25 mouse cellular contexts compared by ENCODE assay signal in the genomic region with DNA sequence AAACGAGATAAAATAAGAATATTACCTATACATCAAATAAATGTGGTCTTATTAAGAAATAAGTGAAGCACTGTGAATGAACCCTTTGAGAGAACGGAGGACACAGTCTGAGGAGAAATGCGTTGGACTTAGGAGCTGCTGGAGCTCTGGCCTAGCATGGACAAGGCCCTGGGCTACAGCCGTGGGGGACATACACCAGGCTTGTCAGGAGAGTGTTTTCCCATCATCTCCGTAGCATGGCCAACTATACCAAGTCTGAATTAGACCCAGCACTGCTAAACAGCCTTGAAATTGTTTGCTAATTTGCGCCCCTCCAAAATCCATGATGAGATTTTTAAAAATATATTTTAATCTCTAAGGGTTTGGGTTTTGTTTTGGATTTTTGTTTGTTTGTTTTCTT.
"Had no signal": no experiment of that assay in that cellular context is flagged by ENCODE, and none has a peak within 500 bp of the region (broad histone marks: within the 10 kb centered on the region; RNA-seq: fewer than 3 reads in every experiment).

No protein-coding gene starts in this region.

- H3K9ac ChIP-seq: heart, embryonic 13.5 days; heart, embryonic 15.5 days; hindbrain, embryonic 12.5 days; hindbrain, embryonic 14.5 days; intestine, embryonic 15.5 days; limb, embryonic 12.5 days had no signal

- H3K4me3 ChIP-seq: gastrocnemius, adult 2 months; heart, adult 2 months; heart, embryonic 13.5 days; heart, embryonic 15.5 days; hindbrain, embryonic 10.5 days; hindbrain, embryonic 12.5 days; intestine, embryonic 15.5 days; layer of hippocampus, adult 2 months; left cerebral cortex, adult 2 months; limb, embryonic 10.5 days; limb, embryonic 12.5 days had no signal

- H3K27me3 ChIP-seq: heart, embryonic 13.5 days; heart, embryonic 15.5 days; intestine, embryonic 15.5 days had no signal

- H3K27ac ChIP-seq: gastrocnemius, adult 2 months; heart, adult 2 months; heart, embryonic 13.5 days; heart, embryonic 15.5 days; hindbrain, embryonic 12.5 days; hindbrain, embryonic 14.5 days; intestine, embryonic 15.5 days; layer of hippocampus, adult 2 months; left cerebral cortex, adult 2 months; limb, embryonic 10.5 days; limb, embryonic 12.5 days had no signal

- H3K4me1 ChIP-seq: limb, embryonic 12.5 days had no signal

- H3K36me3 ChIP-seq: heart, embryonic 13.5 days; heart, embryonic 15.5 days; hindbrain, embryonic 10.5 days; hindbrain, embryonic 12.5 days; intestine, embryonic 15.5 days; limb, embryonic 10.5 days; limb, embryonic 12.5 days had no signal

- ATAC-seq: inflammation-experienced regulatory T-cells, adult 6 months; intestine, embryonic 15.5 days; intestine, postnatal 0 days had no signal

- H3K4me2 ChIP-seq: heart, embryonic 11.5 days; heart, embryonic 13.5 days; heart, embryonic 15.5 days; hindbrain, embryonic 12.5 days; hindbrain, embryonic 14.5 days; intestine, embryonic 15.5 days; limb, embryonic 12.5 days; liver, embryonic 11.5 days had no signal

- H3K9me3 ChIP-seq: heart, embryonic 13.5 days; heart, embryonic 15.5 days; hindbrain, embryonic 10.5 days; hindbrain, embryonic 12.5 days; intestine, embryonic 15.5 days; limb, embryonic 10.5 days; limb, embryonic 12.5 days had no signal

- DNase-seq: gastrocnemius, adult 2 months; gastrocnemius, postnatal 10 days; gastrocnemius, postnatal 25 days; heart, adult 2 months; heart, postnatal 14 days; heart, postnatal 4 days; kidney, adult 18-20 months; kidney, postnatal 10 days; kidney, postnatal 25 days; kidney, postnatal 4 days; liver had no signal
